Mouse (Mus musculus): ENCODE measurements at regions not wholly inside any gene's neighbourhood (a gene's known extent, or its start where the extent isn't known, plus 50 kb on each side); places are given as distances from the start of the nearest gene placed in this dataset.

GRCm38 (mm10) chr7:139741246-139741903, 57.8 kb upstream of the Cfap46 start:
- no peak overlapping the region for H3K4me3 ChIP-seq
- H3K4me1 ChIP-seq, result no peaks in the 10 kb centered on the region
- H3K9ac ChIP-seq, result no peak overlapping the region
- no peak overlapping the region for H3K4me2 ChIP-seq (replicated peaks)
- H3K27me3 ChIP-seq, result no peaks in the 10 kb centered on the region
- H3K27ac ChIP-seq, result no peak overlapping the region
- no peaks in the 10 kb centered on the region for H3K36me3 ChIP-seq
- H3K9me3 ChIP-seq (replicated peaks), result 0 out of 2 replicates have a peak, but pooled peaks cover 4% of the 10 kb centered on the region
- WGBS, result 68% methylated on average over 13 of the region's 13 CpGs
- no peak for ATAC-seq (ENCODE audit: low FRiP score)

GRCm38 (mm10) chr7:139746803-139747202, 63.2 kb upstream of the Cfap46 start:
- Histone ChIP-seq H3K4me3 (no peak overlapping the region), H3K4me2 (replicated peaks) (no peak overlapping the region), H3K9ac (no peak overlapping the region), H3K4me1 (peaks cover 5% of the 10 kb centered on the region; the same call in 1 of the 2 replicates), H3K36me3 (no peaks in the 10 kb centered on the region), H3K9me3 (replicated peaks) (0 out of 2 replicates have a peak, but pooled peaks cover 4% of the 10 kb centered on the region), H3K27ac (no peak overlapping the region), H3K27me3 (no peaks in the 10 kb centered on the region)
- WGBS, result 38% methylated on average over 1 of the region's 1 CpGs
- 0 out of 2 replicates have a peak, but pooled peaks have one; percentile 38 for ATAC-seq (ENCODE audit: low FRiP score)

- no peaks in the 10 kb centered on the region for H3K27me3 ChIP-seq
- peak overlapping the region; percentile 50; the same call in 1 of the 2 replicates for H3K27ac ChIP-seq
- H3K9me3 ChIP-seq (replicated peaks), result 0 out of 2 replicates have a peak, but pooled peaks cover 4% of the 10 kb centered on the region
- H3K4me2 ChIP-seq (replicated peaks), result no peak overlapping the region
- no peak overlapping the region for H3K9ac ChIP-seq
- H3K36me3 ChIP-seq, result no peaks in the 10 kb centered on the region
- 59% methylated on average over 11 of the region's 11 CpGs for WGBS
- no peak overlapping the region for H3K4me3 ChIP-seq
- no peak for ATAC-seq (ENCODE audit: low FRiP score)
- peaks cover 5% of the 10 kb centered on the region; the same call in 1 of the 2 replicates for H3K4me1 ChIP-seq
These were observed 63.9 kb upstream of the Cfap46 start for GRCm38 (mm10) chr7:139747290-139748067.

GRCm38 (mm10) chr7:139755004-139755403, 71.4 kb upstream of the Cfap46 start:
- WGBS, result 89% methylated on average over 8 of the region's 8 CpGs
- Histone ChIP-seq H3K4me1 (no peaks in the 10 kb centered on the region), H3K9me3 (replicated peaks) (no peaks in the 10 kb centered on the region), H3K27ac (no peak overlapping the region), H3K4me3 (no peak overlapping the region), H3K27me3 (no peaks in the 10 kb centered on the region), H3K4me2 (replicated peaks) (no peak overlapping the region), H3K36me3 (no peaks in the 10 kb centered on the region), H3K9ac (no peak overlapping the region)
- no peak for ATAC-seq (ENCODE audit: low FRiP score)

GRCm38 (mm10) chr7:139762522-139762921, 71.5 kb upstream of the Adgra1 start:
- no peak overlapping the region for H3K4me2 ChIP-seq (replicated peaks)
- H3K4me1 ChIP-seq, result no peaks in the 10 kb centered on the region
- no peaks in the 10 kb centered on the region for H3K36me3 ChIP-seq
- H3K4me3 ChIP-seq, result no peak overlapping the region
- no peak for ATAC-seq (ENCODE audit: low FRiP score)
- no peaks in the 10 kb centered on the region for H3K9me3 ChIP-seq (replicated peaks)
- H3K27me3 ChIP-seq, result 0 out of 2 replicates have a peak, but pooled peaks cover 3% of the 10 kb centered on the region
- H3K9ac ChIP-seq, result no peak overlapping the region
- no peak overlapping the region for H3K27ac ChIP-seq
- 81% methylated on average over 1 of the region's 1 CpGs for whole genome bisulfite sequencing

- no peaks in the 10 kb centered on the region for H3K9me3 ChIP-seq (replicated peaks)
- ATAC-seq (ENCODE audit: low FRiP score), result no peak
- no peak overlapping the region for H3K4me2 ChIP-seq (replicated peaks)
- no peaks in the 10 kb centered on the region for H3K36me3 ChIP-seq
- WGBS, result 62% methylated on average over 4 of the region's 4 CpGs
- H3K4me3 ChIP-seq, result no peak overlapping the region
- H3K27me3 ChIP-seq, result 0 out of 2 replicates have a peak, but pooled peaks cover 3% of the 10 kb centered on the region
- no peaks in the 10 kb centered on the region for H3K4me1 ChIP-seq
- no peak overlapping the region for H3K27ac ChIP-seq
- H3K9ac ChIP-seq, result no peak overlapping the region
These were observed 70.7 kb upstream of the Adgra1 start for GRCm38 (mm10) chr7:139763241-139763640.

GRCm38 (mm10) chr7:139766296-139766695, 67.7 kb upstream of the Adgra1 start:
- no peak for ATAC-seq (ENCODE audit: low FRiP score)
- Histone ChIP-seq H3K27me3 (0 out of 2 replicates have a peak, but pooled peaks cover 3% of the 10 kb centered on the region), H3K27ac (no peak overlapping the region), H3K9me3 (replicated peaks) (no peaks in the 10 kb centered on the region), H3K4me3 (no peak overlapping the region), H3K4me1 (no peaks in the 10 kb centered on the region), H3K36me3 (no peaks in the 10 kb centered on the region), H3K9ac (no peak overlapping the region), H3K4me2 (replicated peaks) (no peak overlapping the region)
- WGBS, result 67% methylated on average over 3 of the region's 3 CpGs

GRCm38 (mm10) chr7:139769167-139769566, 64.8 kb upstream of the Adgra1 start:
- Histone ChIP-seq H3K4me3 (no peak overlapping the region), H3K9ac (no peak overlapping the region), H3K4me1 (no peaks in the 10 kb centered on the region), H3K4me2 (replicated peaks) (no peak overlapping the region), H3K36me3 (no peaks in the 10 kb centered on the region), H3K9me3 (replicated peaks) (no peaks in the 10 kb centered on the region), H3K27ac (no peak overlapping the region), H3K27me3 (no peaks in the 10 kb centered on the region)
- WGBS, result 85% methylated on average over 1 of the region's 1 CpGs
- ATAC-seq (ENCODE audit: low FRiP score), result no peak

GRCm38 (mm10) chr7:139777243-139777642, 56.7 kb upstream of the Adgra1 start:
- H3K9me3 ChIP-seq (replicated peaks), result no peaks in the 10 kb centered on the region
- 90% methylated on average over 2 of the region's 2 CpGs for WGBS
- no peak for ATAC-seq (ENCODE audit: low FRiP score)

GRCm38 (mm10) chr7:139779876-139780275, 54.1 kb upstream of the Adgra1 start:
- Histone ChIP-seq H3K4me3 (no peak overlapping the region), H3K4me1 (no peaks in the 10 kb centered on the region), H3K9me3 (replicated peaks) (no peaks in the 10 kb centered on the region), H3K9ac (no peak overlapping the region), H3K36me3 (no peaks in the 10 kb centered on the region), H3K27me3 (no peaks in the 10 kb centered on the region), H3K4me2 (replicated peaks) (no peak overlapping the region), H3K27ac (no peak overlapping the region)
- 83% methylated on average over 3 of the region's 3 CpGs for WGBS
- no peak for ATAC-seq (ENCODE audit: low FRiP score)

More at GRCm38 (mm10) chr7:139777243-139777642, 56.7 kb upstream of the Adgra1 start:
- Histone ChIP-seq H3K4me2 (replicated peaks) (no peak overlapping the region), H3K4me1 (no peaks in the 10 kb centered on the region), H3K9ac (no peak overlapping the region), H3K27ac (no peak overlapping the region), H3K4me3 (no peak overlapping the region), H3K27me3 (no peaks in the 10 kb centered on the region), H3K36me3 (no peaks in the 10 kb centered on the region)

- ATAC-seq (ENCODE audit: low FRiP score), result no peak
- H3K4me1 ChIP-seq, result no peaks in the 10 kb centered on the region
- no peak overlapping the region for H3K27ac ChIP-seq
- H3K4me3 ChIP-seq, result no peak overlapping the region
- H3K27me3 ChIP-seq, result no peaks in the 10 kb centered on the region
- 97% methylated on average over 2 of the region's 2 CpGs for WGBS
- H3K36me3 ChIP-seq, result no peaks in the 10 kb centered on the region
- no peak overlapping the region for H3K9ac ChIP-seq
- no peak overlapping the region for H3K4me2 ChIP-seq (replicated peaks)
- H3K9me3 ChIP-seq (replicated peaks), result no peaks in the 10 kb centered on the region
These were observed 52.5 kb upstream of the Adgra1 start for GRCm38 (mm10) chr7:139781513-139781912.

Data from hindbrain, embryonic 12.5 days (tissue).